Comparison of ENCODE assay signal across 13 mouse cellular contexts in the genomic region with DNA sequence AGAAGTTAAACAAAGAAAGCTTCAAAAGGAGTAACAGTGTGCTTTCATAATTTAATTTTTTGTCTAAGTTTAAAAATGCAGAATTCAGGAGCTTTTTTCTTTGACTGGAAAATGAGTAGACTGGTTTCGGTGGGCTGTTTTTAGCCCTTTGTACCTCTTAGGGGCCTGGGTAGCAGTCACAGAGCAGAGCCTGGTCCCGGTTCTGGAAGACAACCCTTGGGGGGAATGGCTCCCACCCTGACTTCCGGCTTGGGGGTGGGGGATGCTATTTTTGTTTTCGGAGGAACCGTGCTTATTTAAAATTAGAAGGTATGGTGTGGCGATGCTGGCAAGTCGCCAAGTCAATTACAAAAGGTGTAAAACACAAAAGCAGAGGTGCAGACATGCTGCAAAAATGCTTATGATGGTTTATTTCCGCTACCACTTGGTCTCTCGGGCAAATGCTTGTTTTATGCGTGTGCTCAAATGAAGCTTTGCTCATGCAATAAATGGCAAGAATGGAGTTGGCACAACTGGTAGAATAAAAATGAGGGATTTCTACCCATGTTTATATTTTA. TPM values are rescaled to one million over a fixed set of nuclear protein-coding genes. Genes with fewer than 3 reads are reported as not detected.
DNase-seq lines count a peak whose midpoint lies in the region; ATAC-seq lines count a peak whose summit lies in the region.
"Had no signal": no experiment of that assay in that cellular context is flagged by ENCODE, and none has a peak within 500 bp of the region (broad histone marks: within the 10 kb centered on the region; RNA-seq: fewer than 3 reads in every experiment).

No protein-coding gene starts in this region.

- peak overlapping the region; percentile 28 for H3K4me2 ChIP-seq in forebrain, embryonic 13.5 days
- H3K4me2 ChIP-seq in forebrain, embryonic 11.5 days (ENCODE audit: low read depth, low read length, severe bottlenecking): no peak overlapping the region
- peak overlapping the region; percentile 43 for H3K4me2 ChIP-seq in hindbrain, embryonic 15.5 days
- no peak overlapping the region for H3K4me2 ChIP-seq in hindbrain, embryonic 12.5 days (replicated peaks)
- H3K4me2 ChIP-seq: embryonic facial prominence, embryonic 12.5 days; lung, embryonic 15.5 days had no signal

- no peaks in the 10 kb centered on the region for H3K9me3 ChIP-seq in forebrain, embryonic 13.5 days (replicated peaks)
- no peaks in the 10 kb centered on the region for H3K9me3 ChIP-seq in forebrain, embryonic 11.5 days (ENCODE audit: control insufficient read depth, low read length)
- no peaks in the 10 kb centered on the region for H3K9me3 ChIP-seq in hindbrain, embryonic 15.5 days
- H3K9me3 ChIP-seq in hindbrain, embryonic 12.5 days (replicated peaks): no peaks in the 10 kb centered on the region
- H3K9me3 ChIP-seq: embryonic facial prominence, embryonic 12.5 days; lung, embryonic 15.5 days had no signal

- DNase-seq in forebrain, embryonic 11.5 days (ENCODE audit: low spot score): no peak
- DNase-seq in thymus, postnatal 25 days: peak; percentile 3
- DNase-seq in thymus, adult 18-20 months: no peak
- DNase-seq in gastrocnemius, postnatal 4 days (ENCODE audit: low spot score in 2 of 2): no peak
- DNase-seq: B cell, adult 2 months; cerebellum, adult 9-10 months had no signal

- H3K27me3 ChIP-seq in forebrain, embryonic 13.5 days: no peaks in the 10 kb centered on the region
- H3K27me3 ChIP-seq in forebrain, embryonic 11.5 days (ENCODE audit: control insufficient read depth, insufficient read depth, low read length): no peaks in the 10 kb centered on the region
- H3K27me3 ChIP-seq in hindbrain, embryonic 15.5 days: no peaks in the 10 kb centered on the region
- no peaks in the 10 kb centered on the region for H3K27me3 ChIP-seq in hindbrain, embryonic 12.5 days
- H3K27me3 ChIP-seq: embryonic facial prominence, embryonic 12.5 days; lung, embryonic 15.5 days had no signal

- H3K9ac ChIP-seq in forebrain, embryonic 13.5 days: no peak overlapping the region
- H3K9ac ChIP-seq in forebrain, embryonic 11.5 days (ENCODE audit: low read length): no peak overlapping the region
- no peak overlapping the region for H3K9ac ChIP-seq in hindbrain, embryonic 15.5 days
- H3K9ac ChIP-seq in hindbrain, embryonic 12.5 days: no peak overlapping the region
- H3K9ac ChIP-seq: embryonic facial prominence, embryonic 12.5 days; lung, embryonic 15.5 days had no signal

- 46% methylated on average over 10 of the region's 10 CpGs for WGBS in forebrain, embryonic 13.5 days
- 72% methylated on average over 10 of the region's 10 CpGs for WGBS in forebrain, embryonic 11.5 days
- 54% methylated on average over 10 of the region's 10 CpGs for WGBS in hindbrain, embryonic 15.5 days
- 81% methylated on average over 10 of the region's 10 CpGs for WGBS in hindbrain, embryonic 12.5 days

- peaks cover 15% of the 10 kb centered on the region for H3K4me1 ChIP-seq in forebrain, embryonic 13.5 days
- H3K4me1 ChIP-seq in forebrain, embryonic 11.5 days (replicated peaks; ENCODE audit: control insufficient read depth, insufficient read depth, low read length): no peaks in the 10 kb centered on the region
- H3K4me1 ChIP-seq in hindbrain, embryonic 15.5 days (replicated peaks): peaks cover 14% of the 10 kb centered on the region
- H3K4me1 ChIP-seq in hindbrain, embryonic 12.5 days: peaks cover 13% of the 10 kb centered on the region

- H3K4me3 ChIP-seq in forebrain, embryonic 13.5 days: no peak overlapping the region
- no peak overlapping the region for H3K4me3 ChIP-seq in forebrain, embryonic 11.5 days (ENCODE audit: low read depth, low read length)
- no peak overlapping the region for H3K4me3 ChIP-seq in hindbrain, embryonic 15.5 days
- H3K4me3 ChIP-seq in hindbrain, embryonic 12.5 days: no peak overlapping the region
- H3K4me3 ChIP-seq: embryonic facial prominence, embryonic 12.5 days; lung, embryonic 15.5 days had no signal

- H3K27ac ChIP-seq in forebrain, embryonic 13.5 days: peak overlapping the region; percentile 78
- no peak overlapping the region for H3K27ac ChIP-seq in forebrain, embryonic 11.5 days (ENCODE audit: low read depth, low read length)
- peak overlapping the region; percentile 78 for H3K27ac ChIP-seq in hindbrain, embryonic 15.5 days (replicated peaks)
- H3K27ac ChIP-seq in hindbrain, embryonic 12.5 days: no peak overlapping the region
- H3K27ac ChIP-seq: embryonic facial prominence, embryonic 12.5 days; lung, embryonic 15.5 days had no signal

- H3K36me3 ChIP-seq in forebrain, embryonic 13.5 days (ENCODE audit: poor library complexity, severe bottlenecking): no peaks in the 10 kb centered on the region
- no peaks in the 10 kb centered on the region for H3K36me3 ChIP-seq in forebrain, embryonic 11.5 days (ENCODE audit: control insufficient read depth, insufficient read depth, low read length)
- H3K36me3 ChIP-seq in hindbrain, embryonic 15.5 days: no peaks in the 10 kb centered on the region
- no peaks in the 10 kb centered on the region for H3K36me3 ChIP-seq in hindbrain, embryonic 12.5 days
- H3K36me3 ChIP-seq: embryonic facial prominence, embryonic 12.5 days; lung, embryonic 15.5 days had no signal

- peak; percentile 30; the same call in 1 of the 2 replicates for ATAC-seq in forebrain, embryonic 13.5 days
- ATAC-seq in forebrain, embryonic 11.5 days (replicated peaks; ENCODE audit: low FRiP score): no peak
- no peak for ATAC-seq in hindbrain, embryonic 15.5 days (ENCODE audit: low FRiP score, low read depth)
- no peak for ATAC-seq in hindbrain, embryonic 12.5 days (ENCODE audit: low FRiP score)
- no peak for ATAC-seq in CD4-positive, CD25-positive, alpha-beta regulatory T cell, adult 4 months
- ATAC-seq: inflammation-experienced regulatory T-cells, adult 6 months had no signal

RNA-seq across cellular contexts. Expression of a gene that starts 34.5 kb away (rescaled TPM):
- 25.7 and 27.8 TPM in 2 replicates for polyA plus RNA-seq in forebrain, embryonic 13.5 days (2015; fragmentation: Nextera tagmentation; extraction: Ambion mirVana)
- 29.7 and 30.1 TPM in 2 replicates for polyA plus RNA-seq in forebrain, embryonic 11.5 days (2014; fragmentation: Nextera tagmentation; extraction: Ambion mirVana)
- 29.6 and 34.4 TPM in 2 replicates for polyA plus RNA-seq in hindbrain, embryonic 15.5 days (2015; fragmentation: Nextera tagmentation; extraction: Ambion mirVana)
- 29.3 and 34.8 TPM in 2 replicates for polyA plus RNA-seq in hindbrain, embryonic 12.5 days (2016; fragmentation: Nextera tagmentation; extraction: Ambion mirVana)
- polyA plus RNA-seq in CD4-positive, CD25-positive, alpha-beta regulatory T cell, adult 4 months (2017; shearing (Covaris generic)): under 1 TPM in 1 of 2 experiments, not detected in 1; 0.70 TPM
- total RNA-seq in gastrocnemius, postnatal 4 days (2021): 10 to 100 TPM; 22.3 to 23.3 TPM

Comparison
In these comparisons a context has a peak if more than half of its experiments do, and no peak if none do; other contexts are left out.
1. H3K27ac ChIP-seq: peak in forebrain, embryonic 13.5 days (single experiment) and hindbrain, embryonic 15.5 days (single experiment); none in forebrain, embryonic 11.5 days (single experiment) and hindbrain, embryonic 12.5 days (single experiment).
2. H3K4me2 ChIP-seq: peak in forebrain, embryonic 13.5 days (single experiment) and hindbrain, embryonic 15.5 days (single experiment); none in forebrain, embryonic 11.5 days (single experiment) and hindbrain, embryonic 12.5 days (single experiment).
3. RNA of a gene that starts 34.5 kb away (polyA plus RNA-seq): 29.3 to 34.8 TPM in hindbrain, embryonic 12.5 days, 29.6 to 34.4 TPM in hindbrain, embryonic 15.5 days, 29.7 to 30.1 TPM in forebrain, embryonic 11.5 days and 25.7 to 27.8 TPM in forebrain, embryonic 13.5 days; 0.70 TPM in CD4-positive, CD25-positive, alpha-beta regulatory T cell, adult 4 months; every median in the first group is over 10 times any median in the second.